Mouse (Mus musculus) right cerebral cortex, postnatal 4 days (tissue): ENCODE results near the gene Clip1.
"Not testable (repeated sequence)": the region's sequence is repeated elsewhere in the genome, so short reads cannot be mapped to it uniquely, and the experiment has no call there.

Experiments used
- DNase-seq: peaks from one replicate; pipeline ENCODE4 v3.0.0-alpha.2; 2022

Clip1 gene

GRCm38 (mm10) chr5:123684221-123685144 lies at the start of gene Clip1:
Gene Clip1, minus strand, starts transcription at chr5:123684618.
- peak; percentile 71 for DNase-seq

GRCm38 (mm10) chr5:123730981-123731380 lies 46.6 kb upstream of the Clip1 start:
- no peak for DNase-seq

- DNase-seq: not testable (repeated sequence)
Measured at GRCm38 (mm10) chr5:123723816-123724215, 39.4 kb upstream of the Clip1 start.

- DNase-seq: peak; percentile 84
Measured at GRCm38 (mm10) chr5:123720328-123721311, 36.2 kb upstream of the Clip1 start, which contains the start of gene Zcchc8. Gene Zcchc8, minus strand, starts transcription at chr5:123721100.

GRCm38 (mm10) chr5:123714622-123715021 lies 30.2 kb upstream of the Clip1 start:
- DNase-seq: no peak

GRCm38 (mm10) chr5:123713782-123714181 lies 29.4 kb upstream of the Clip1 start:
- no peak for DNase-seq

GRCm38 (mm10) chr5:123709571-123709970 lies 25.2 kb upstream of the Clip1 start:
- DNase-seq: no peak

- no peak for DNase-seq
Measured at GRCm38 (mm10) chr5:123708598-123708997, 24.2 kb upstream of the Clip1 start.

- DNase-seq: peak; percentile 60
Measured at GRCm38 (mm10) chr5:123700625-123701024, 16.2 kb upstream of the Clip1 start.

GRCm38 (mm10) chr5:123699198-123699597 lies 14.8 kb upstream of the Clip1 start:
- peak; percentile 75 for DNase-seq

- DNase-seq: no peak
Measured at GRCm38 (mm10) chr5:123696961-123697360, 12.5 kb upstream of the Clip1 start.

- DNase-seq: no peak
Measured at GRCm38 (mm10) chr5:123696244-123696643, 11.8 kb upstream of the Clip1 start.

- no peak for DNase-seq
Measured at GRCm38 (mm10) chr5:123694468-123694867, 10.1 kb upstream of the Clip1 start.

- peak; percentile 59 for DNase-seq
Measured at GRCm38 (mm10) chr5:123683377-123684220, 819 bp downstream of the Clip1 start.

- DNase-seq: peak; percentile 35
Measured at GRCm38 (mm10) chr5:123683043-123683376, 1.4 kb downstream of the Clip1 start.

GRCm38 (mm10) chr5:123682372-123682771 lies 2.0 kb downstream of the Clip1 start:
- DNase-seq: no peak

GRCm38 (mm10) chr5:123679546-123680263 lies 4.7 kb downstream of the Clip1 start:
- no peak for DNase-seq

GRCm38 (mm10) chr5:123679106-123679505 lies 5.3 kb downstream of the Clip1 start:
- no peak for DNase-seq

GRCm38 (mm10) chr5:123675717-123676116 lies 8.7 kb downstream of the Clip1 start:
- no peak for DNase-seq

- DNase-seq: no peak
Measured at GRCm38 (mm10) chr5:123675221-123675620, 9.2 kb downstream of the Clip1 start.

GRCm38 (mm10) chr5:123671473-123671820 lies 13.0 kb downstream of the Clip1 start:
- DNase-seq: no peak
